Mouse (Mus musculus) heart, embryonic 12.5 days (tissue): ENCODE data around the gene Zfp652. TPM values are rescaled to one million over a fixed set of nuclear protein-coding genes. Genes with fewer than 3 reads are reported as not detected.
"Not testable (repeated sequence)": the region's sequence is repeated elsewhere in the genome, so short reads cannot be mapped to it uniquely, and the experiment has no call there.

ENCODE experiments used
- ATAC-seq: fragments of 200-750 bp; cut with Nextera tagmentation; 2 replicates; pipeline ENCODE4 v1.8.0; 2017; ENCODE audit warnings: moderate TSS enrichment, moderate library complexity; ENCODE audit not compliant: insufficient number of reproducible peaks, low FRiP score
- H3K27ac ChIP-seq: fragments of 300-500 bp; sonication (generic); 2 replicates; pipeline ENCODE4 v1.5.1; 2016; ENCODE audit warnings: mild to moderate bottlenecking, moderate library complexity; ENCODE audit not compliant: poor library complexity, severe bottlenecking
- H3K27me3 ChIP-seq: fragments of 300-500 bp; sonication (generic); replicated peaks from 2 replicates; pipeline ENCODE4 v1.6.1; 2016; ENCODE audit warnings: mild to moderate bottlenecking, moderate library complexity
- H3K36me3 ChIP-seq: fragments of 300-500 bp; sonication (generic); 2 replicates; pipeline ENCODE4 v1.6.1; 2016; ENCODE audit warnings: mild to moderate bottlenecking, moderate library complexity
- H3K4me1 ChIP-seq: fragments of 300-500 bp; sonication (generic); replicated peaks from 2 replicates; pipeline ENCODE4 v1.6.1; 2016; ENCODE audit warnings: mild to moderate bottlenecking
- H3K4me2 ChIP-seq: fragments of 300-500 bp; sonication (generic); 2 replicates; pipeline ENCODE4 v1.6.1; 2016; ENCODE audit warnings: mild to moderate bottlenecking, moderate library complexity
- H3K4me3 ChIP-seq: fragments of 300-500 bp; sonication (generic); 2 replicates; pipeline ENCODE4 v1.5.1; 2016; ENCODE audit warnings: mild to moderate bottlenecking
- H3K9ac ChIP-seq: fragments of 300-500 bp; sonication (generic); 2 replicates; pipeline ENCODE4 v1.6.1; 2016; ENCODE audit warnings: mild to moderate bottlenecking, moderate library complexity
- H3K9me3 ChIP-seq: fragments of 300-500 bp; sonication (generic); replicated peaks from 2 replicates; pipeline ENCODE4 v1.6.1; 2016; ENCODE audit warnings: mild to moderate bottlenecking, moderate library complexity
- WGBS: fragments of 180-500 bp; shearing (Covaris S2); methylation state at CpG from one replicate; pipeline ENCODE4 v1.1.7; 2016; 5-methylcytosine and 5-hydroxymethylcytosine counted together
- polyA plus RNA-seq: library from polyadenylated mRNA; unstranded; fragments of >200 nt; fragmentation: Nextera tagmentation; extraction: Ambion mirVana; gene quantifications from 2 replicates; pipeline ENCODE4 v1.2.1, GENCODE M21; 2016

The Zfp652 gene
- polyA plus RNA-seq, 1 experiment from 2014 or later, result 12.8 TPM

DNA sequence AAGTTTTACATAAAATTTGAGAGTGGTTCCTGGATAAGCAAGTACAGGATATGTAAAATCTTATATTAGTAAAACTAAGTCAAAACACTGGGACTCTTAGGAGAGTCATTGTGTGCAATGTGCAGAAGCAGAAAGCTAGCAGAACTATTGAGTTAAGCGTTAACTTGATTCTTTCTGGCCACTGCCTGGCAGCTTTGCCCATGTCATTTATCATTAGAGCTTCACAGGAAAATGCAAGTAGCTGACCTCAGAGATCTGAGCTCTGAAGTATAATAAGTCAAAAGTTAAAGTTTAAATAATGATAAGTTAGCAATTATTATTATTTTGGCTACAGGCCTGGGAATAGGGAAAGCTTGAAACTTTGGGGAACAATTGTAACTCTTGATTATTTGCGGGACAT is 167.4 kb downstream of the Zfp652 start:
- H3K4me1 ChIP-seq, H3K36me3 ChIP-seq, H3K9ac ChIP-seq, H3K4me2 ChIP-seq, H3K9me3 ChIP-seq, H3K27ac ChIP-seq, ATAC-seq, H3K4me3 ChIP-seq: not testable (repeated sequence)
- peaks cover 23% of the 10 kb centered on the region for H3K27me3 ChIP-seq
- 79% methylated on average over 2 of the region's 2 CpGs for WGBS

Other genes with a start within 250 kb of the Zfp652 start
- 0.40 and 0.43 TPM in 2 replicates for gene Nxph3, start 198.1 kb upstream of the Zfp652 start, polyA plus RNA-seq
- 3.9 and 5.0 TPM in 2 replicates for gene Ngfr, start 124.9 kb upstream of the Zfp652 start, polyA plus RNA-seq
- 260 and 286 TPM in 2 replicates for gene Phb, start 45.7 kb upstream of the Zfp652 start, polyA plus RNA-seq
- gene B130006D01Rik, start 10.9 kb downstream of the Zfp652 start, polyA plus RNA-seq, result 0.56 and 0.76 TPM in 2 replicates
- 0.65 and 0.66 TPM in 2 replicates for gene Phospho1, start 111.8 kb downstream of the Zfp652 start, polyA plus RNA-seq
- 39.1 and 39.2 TPM in 2 replicates for gene Gngt2, start 124.5 kb downstream of the Zfp652 start, polyA plus RNA-seq
- 22.3 and 26.0 TPM in 2 replicates for gene Abi3, start 129.8 kb downstream of the Zfp652 start, polyA plus RNA-seq
- 0.13 TPM in 1 of 2 replicates, not detected in the other for gene B4galnt2, start 202.2 kb downstream of the Zfp652 start, polyA plus RNA-seq